Mouse (Mus musculus): ENCODE data around the gene Psen2.

DNA sequence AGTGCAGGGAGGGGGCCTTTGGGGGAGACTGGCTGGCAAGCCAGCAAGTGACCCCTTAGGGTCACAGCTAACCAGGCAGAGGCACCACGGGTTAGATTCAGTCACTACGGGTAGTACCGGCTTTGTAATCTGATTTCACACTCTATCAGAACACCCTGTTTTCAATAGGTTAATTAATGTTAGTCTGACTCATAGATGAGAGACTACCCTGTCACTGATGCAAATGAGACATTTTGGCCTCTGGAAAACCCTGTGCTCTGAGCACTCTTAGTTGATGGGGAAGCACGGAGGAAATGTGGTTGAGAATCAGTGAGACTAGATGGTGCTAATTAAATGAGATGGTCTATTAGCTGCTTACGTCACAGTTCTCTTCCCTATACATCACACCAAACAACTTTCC is 40.4 kb upstream of the Psen2 start:
- TF ChIP-seq CTCF (IDR thresholded peaks at IDR 0.05) (no peak), EP300 (IDR thresholded peaks at IDR 0.05) (no peak)

All from lung, postnatal 0 days (tissue).